Mouse (Mus musculus): ENCODE measurements around the gene Anxa8. TPM values are rescaled to one million over a fixed set of nuclear protein-coding genes. Genes with fewer than 3 reads are reported as not detected.
A peak's percentile ranks its signal among the peaks of the same experiment; 100 is the strongest.

Anxa8 gene
- total and polyA plus RNA-seq, 2 experiments from 2014 or later: 0.90 TPM; not detected in 1

- no peak overlapping the region for H3K4me2 ChIP-seq (ENCODE audit: low read depth, low read length)
- H3K27ac ChIP-seq: no peak overlapping the region
- peak; percentile 28 for DNase-seq (ENCODE audit: low spot score)
- H3K4me1 ChIP-seq (ENCODE audit: insufficient read depth, low read length): no peaks in the 10 kb centered on the region
- H3K9ac ChIP-seq (replicated peaks; ENCODE audit: low read length): no peak overlapping the region
- no peaks in the 10 kb centered on the region for H3K27me3 ChIP-seq (ENCODE audit: insufficient read depth, low read length)
- H3K4me3 ChIP-seq (ENCODE audit: low read length): no peak overlapping the region
- no peak for ATAC-seq
- no peaks in the 10 kb centered on the region for H3K36me3 ChIP-seq (ENCODE audit: insufficient read depth, low read length)
- H3K9me3 ChIP-seq (ENCODE audit: low read length): no peaks in the 10 kb centered on the region
- 61% methylated on average over 5 of the region's 5 CpGs for WGBS
- TF ChIP-seq CTCF (IDR thresholded peaks at IDR 0.05; ENCODE audit: low read depth): peak; percentile 52
These were observed 8.6 kb upstream of the Anxa8 start for GRCm38 (mm10) chr14:34077222-34077621.

GRCm38 (mm10) chr14:34078293-34078692 lies 7.5 kb upstream of the Anxa8 start:
- ATAC-seq (no peak), DNase-seq (ENCODE audit: low spot score) (no peak)
- Histone ChIP-seq H3K27ac (no peak overlapping the region), H3K4me3 (ENCODE audit: low read length) (no peak overlapping the region), H3K9me3 (ENCODE audit: low read length) (no peaks in the 10 kb centered on the region), H3K9ac (replicated peaks; ENCODE audit: low read length) (no peak overlapping the region), H3K4me1 (ENCODE audit: insufficient read depth, low read length) (no peaks in the 10 kb centered on the region), H3K36me3 (ENCODE audit: insufficient read depth, low read length) (no peaks in the 10 kb centered on the region), H3K27me3 (ENCODE audit: insufficient read depth, low read length) (no peaks in the 10 kb centered on the region), H3K4me2 (ENCODE audit: low read depth, low read length) (no peak overlapping the region)
- TF ChIP-seq CTCF (IDR thresholded peaks at IDR 0.05; ENCODE audit: low read depth): no peak
- WGBS: 73% methylated on average over 4 of the region's 4 CpGs

DNA sequence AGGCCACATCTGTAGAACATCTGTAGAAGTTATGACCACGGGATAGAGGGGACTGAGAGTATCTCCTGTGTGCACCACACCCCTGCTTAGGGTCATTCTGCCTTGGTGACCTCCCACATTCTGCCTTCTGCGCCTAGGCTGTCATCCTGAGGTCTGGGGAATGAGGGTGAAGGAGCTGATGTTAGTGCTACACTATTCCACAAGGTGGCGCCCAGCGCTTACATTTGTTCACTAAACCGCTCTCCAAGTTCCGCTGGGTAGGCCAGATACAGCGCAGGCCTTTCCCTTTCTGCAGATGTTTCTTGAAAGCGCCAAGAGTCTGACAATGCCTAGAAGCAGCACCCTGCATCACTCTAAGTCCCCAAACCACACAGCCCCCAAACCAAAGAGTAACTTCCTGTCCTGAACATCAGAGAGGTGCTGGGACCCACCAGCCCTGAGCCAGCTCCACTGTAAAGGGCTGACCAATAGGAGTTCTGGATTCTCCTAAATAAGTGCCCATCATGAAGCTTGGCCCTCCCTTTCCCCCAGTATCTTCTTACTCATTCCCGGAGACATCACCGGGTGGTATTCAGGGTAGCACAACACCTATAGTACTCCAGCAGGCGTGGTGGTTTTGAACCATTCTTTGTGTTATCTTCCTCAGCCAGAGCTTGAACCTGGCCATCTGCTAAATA lies 5.3 kb upstream of the Anxa8 start:
- Histone ChIP-seq H3K9ac (replicated peaks; ENCODE audit: low read length) (no peak overlapping the region), H3K36me3 (ENCODE audit: insufficient read depth, low read length) (no peaks in the 10 kb centered on the region), H3K4me3 (ENCODE audit: low read length) (no peak overlapping the region), H3K9me3 (ENCODE audit: low read length) (no peaks in the 10 kb centered on the region), H3K4me1 (ENCODE audit: insufficient read depth, low read length) (no peaks in the 10 kb centered on the region), H3K27ac (no peak overlapping the region), H3K4me2 (ENCODE audit: low read depth, low read length) (no peak overlapping the region), H3K27me3 (ENCODE audit: insufficient read depth, low read length) (no peaks in the 10 kb centered on the region)
- peak; percentile 80 for ATAC-seq
- peak; percentile 96 for TF ChIP-seq CTCF (IDR thresholded peaks at IDR 0.05; ENCODE audit: low read depth)
- 13% methylated on average over 11 of the region's 11 CpGs for WGBS
- DNase-seq (ENCODE audit: low spot score): peak; percentile 94

- Histone ChIP-seq H3K4me1 (ENCODE audit: insufficient read depth, low read length) (no peaks in the 10 kb centered on the region), H3K4me3 (ENCODE audit: low read length) (no peak overlapping the region), H3K27ac (no peak overlapping the region), H3K9ac (replicated peaks; ENCODE audit: low read length) (no peak overlapping the region), H3K4me2 (ENCODE audit: low read depth, low read length) (no peak overlapping the region), H3K9me3 (ENCODE audit: low read length) (no peaks in the 10 kb centered on the region), H3K27me3 (ENCODE audit: insufficient read depth, low read length) (no peaks in the 10 kb centered on the region), H3K36me3 (ENCODE audit: insufficient read depth, low read length) (no peaks in the 10 kb centered on the region)
- ATAC-seq: no peak
- peak; percentile 10 for DNase-seq (ENCODE audit: low spot score)
- TF ChIP-seq CTCF (IDR thresholded peaks at IDR 0.05; ENCODE audit: low read depth): no peak
- 71% methylated on average over 4 of the region's 4 CpGs for WGBS
These were observed 1.0 kb downstream of the Anxa8 start for GRCm38 (mm10) chr14:34086806-34087205.

DNA sequence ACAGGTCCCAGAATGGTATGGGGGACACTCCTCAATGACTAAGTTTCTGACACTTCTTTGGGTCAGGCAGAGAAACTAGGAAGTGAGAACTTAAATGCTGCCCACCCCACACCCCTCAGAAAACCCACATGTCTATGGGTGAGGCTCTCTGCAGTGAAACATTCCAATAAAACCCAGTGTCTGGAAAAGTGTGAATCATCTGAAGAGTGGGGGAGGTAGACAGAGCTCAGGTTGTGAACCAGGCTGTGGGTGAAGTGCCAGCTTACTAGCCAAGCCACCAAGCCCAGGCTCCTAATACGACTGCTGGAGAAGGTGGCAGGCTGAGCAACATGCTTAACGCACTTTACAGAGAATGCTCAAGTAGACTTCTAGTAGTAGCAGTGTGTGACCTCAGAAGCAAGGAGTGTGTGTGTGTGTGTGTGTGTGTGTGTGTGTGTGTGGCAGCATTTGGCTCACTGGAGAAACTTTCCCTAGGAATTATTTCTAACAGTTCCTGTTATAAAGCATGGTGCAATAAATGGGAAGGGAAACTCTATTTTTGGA lies 2.1 kb downstream of the Anxa8 start:
- Histone ChIP-seq H3K9me3 (ENCODE audit: low read length) (no peaks in the 10 kb centered on the region), H3K9ac (replicated peaks; ENCODE audit: low read length) (no peak overlapping the region), H3K27ac (no peak overlapping the region), H3K36me3 (ENCODE audit: insufficient read depth, low read length) (no peaks in the 10 kb centered on the region), H3K4me2 (ENCODE audit: low read depth, low read length) (no peak overlapping the region), H3K27me3 (ENCODE audit: insufficient read depth, low read length) (no peaks in the 10 kb centered on the region), H3K4me1 (ENCODE audit: insufficient read depth, low read length) (no peaks in the 10 kb centered on the region), H3K4me3 (ENCODE audit: low read length) (no peak overlapping the region)
- DNase-seq (ENCODE audit: low spot score) (no peak), ATAC-seq (no peak)
- no peak for TF ChIP-seq CTCF (IDR thresholded peaks at IDR 0.05; ENCODE audit: low read depth)
- 83% methylated on average over 2 of the region's 2 CpGs for WGBS

DNA sequence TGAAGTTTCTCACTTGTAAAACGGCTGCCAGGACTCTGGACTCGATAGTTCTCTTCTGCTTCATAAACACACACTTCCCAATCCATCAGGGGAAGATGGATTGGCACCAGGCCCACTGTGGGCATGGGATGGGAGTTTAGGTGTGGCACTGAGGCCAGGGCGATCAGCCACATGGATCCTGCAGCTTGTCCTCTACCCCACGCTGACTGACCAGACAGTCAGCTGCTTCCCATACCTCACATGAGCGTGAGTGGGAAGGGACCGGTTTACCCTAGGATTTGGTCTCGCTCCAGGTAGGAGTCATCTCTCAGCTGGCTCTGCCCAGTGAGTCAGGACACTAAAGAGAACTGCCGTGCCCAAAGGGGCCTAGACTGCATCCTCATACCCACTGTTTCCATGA lies 4.0 kb downstream of the Anxa8 start:
- Histone ChIP-seq H3K36me3 (ENCODE audit: insufficient read depth, low read length) (no peaks in the 10 kb centered on the region), H3K9me3 (ENCODE audit: low read length) (no peaks in the 10 kb centered on the region), H3K4me1 (ENCODE audit: insufficient read depth, low read length) (no peaks in the 10 kb centered on the region), H3K4me3 (ENCODE audit: low read length) (no peak overlapping the region), H3K9ac (replicated peaks; ENCODE audit: low read length) (no peak overlapping the region), H3K27ac (no peak overlapping the region), H3K4me2 (ENCODE audit: low read depth, low read length) (no peak overlapping the region), H3K27me3 (ENCODE audit: insufficient read depth, low read length) (no peaks in the 10 kb centered on the region)
- WGBS: 78% methylated on average over 8 of the region's 8 CpGs
- peak; percentile 23 for DNase-seq (ENCODE audit: low spot score)
- TF ChIP-seq CTCF (IDR thresholded peaks at IDR 0.05; ENCODE audit: low read depth): no peak
- no peak for ATAC-seq

GRCm38 (mm10) chr14:34091475-34091874 lies 5.7 kb downstream of the Anxa8 start:
- Histone ChIP-seq H3K36me3 (ENCODE audit: insufficient read depth, low read length) (no peaks in the 10 kb centered on the region), H3K9ac (replicated peaks; ENCODE audit: low read length) (no peak overlapping the region), H3K27ac (no peak overlapping the region), H3K4me1 (ENCODE audit: insufficient read depth, low read length) (no peaks in the 10 kb centered on the region), H3K4me3 (ENCODE audit: low read length) (no peak overlapping the region), H3K27me3 (ENCODE audit: insufficient read depth, low read length) (no peaks in the 10 kb centered on the region), H3K4me2 (ENCODE audit: low read depth, low read length) (no peak overlapping the region), H3K9me3 (ENCODE audit: low read length) (no peaks in the 10 kb centered on the region)
- WGBS: 84% methylated on average over 5 of the region's 5 CpGs
- ATAC-seq (no peak), DNase-seq (ENCODE audit: low spot score) (no peak)
- no peak for TF ChIP-seq CTCF (IDR thresholded peaks at IDR 0.05; ENCODE audit: low read depth)

Measured in hindbrain, postnatal 0 days (tissue).